Mouse (Mus musculus) lung, embryonic 14.5 days (tissue): ENCODE results near the gene Emx2. TPM values are rescaled to one million over a fixed set of nuclear protein-coding genes. Genes with fewer than 3 reads are reported as not detected.

Experiments
- ATAC-seq: fragments of 200-750 bp; cut with Nextera tagmentation; 2 replicates; pipeline ENCODE4 v1.8.0; 2017; ENCODE audit warnings: mild to moderate bottlenecking, moderate TSS enrichment, moderate library complexity; ENCODE audit not compliant: insufficient read depth
- DNase-seq: peaks from one replicate; pipeline ENCODE4 v3.0.0-alpha.2; 2015
- H3K27ac ChIP-seq: fragments of 300-500 bp; sonication (generic); 2 replicates; pipeline ENCODE4 v1.5.1; 2014; ENCODE audit warnings: low read depth, mild to moderate bottlenecking, moderate library complexity
- H3K27me3 ChIP-seq: fragments of 300-500 bp; sonication (generic); 2 replicates; pipeline ENCODE4 v1.6.1; 2014; ENCODE audit warnings: low read length, control low read depth; ENCODE audit not compliant: insufficient read depth
- H3K36me3 ChIP-seq: fragments of 300-500 bp; sonication (generic); 2 replicates; pipeline ENCODE4 v1.6.1; 2014; ENCODE audit warnings: control low read depth; ENCODE audit not compliant: insufficient read depth
- H3K4me1 ChIP-seq: fragments of 300-500 bp; sonication (generic); 2 replicates; pipeline ENCODE4 v1.6.1; 2014; ENCODE audit warnings: antibody characterized with exemption, control low read depth; ENCODE audit not compliant: insufficient read depth
- H3K4me2 ChIP-seq: fragments of 300-500 bp; sonication (generic); 2 replicates; pipeline ENCODE4 v1.6.1; 2014; ENCODE audit warnings: mild to moderate bottlenecking
- H3K4me3 ChIP-seq: fragments of 300-500 bp; sonication (generic); 2 replicates; pipeline ENCODE4 v1.5.1; 2014; ENCODE audit warnings: low read depth, low read length
- H3K9ac ChIP-seq: fragments of 300-500 bp; sonication (generic); 2 replicates; pipeline ENCODE4 v1.6.1; 2014
- H3K9me3 ChIP-seq: fragments of 300-500 bp; sonication (generic); 2 replicates; pipeline ENCODE4 v1.6.1; 2016; ENCODE audit warnings: low read depth, low read length, control low read depth
- CTCF ChIP-seq: IDR thresholded peaks from 2 replicates; pipeline ENCODE4 v1.5.1; 2016; ENCODE audit warnings: antibody characterized with exemption, low read depth
- WGBS: fragments of 180-500 bp; shearing (Covaris S2); extraction: QIAGEN DNeasy Blood & Tissue Kit; methylation state at CpG from one replicate; pipeline ENCODE4 v1.1.7; 2014; 5-methylcytosine and 5-hydroxymethylcytosine counted together
- polyA plus RNA-seq: library from polyadenylated mRNA; unstranded; fragments of >200 nt; fragmentation: Nextera tagmentation; extraction: Ambion mirVana; gene quantifications from 2 replicates; pipeline ENCODE4 v1.2.1, GENCODE M21; 2014

Emx2 gene
- polyA plus RNA-seq, 1 experiment from 2014 or later, result not detected

GRCm38 (mm10) chr19:59479912-59480311, 21.7 kb downstream of the Emx2 start:
- no peak for TF ChIP-seq CTCF
- Histone ChIP-seq H3K4me2 (no peak overlapping the region), H3K9me3 (no peaks in the 10 kb centered on the region), H3K4me3 (no peak overlapping the region), H3K27me3 (no peaks in the 10 kb centered on the region), H3K9ac (no peak overlapping the region), H3K36me3 (no peaks in the 10 kb centered on the region), H3K27ac (no peak overlapping the region), H3K4me1 (no peaks in the 10 kb centered on the region)
- ATAC-seq (no peak), DNase-seq (no peak)
- WGBS, result 82% methylated on average over 3 of the region's 3 CpGs

- no peak for DNase-seq
- no peak for TF ChIP-seq CTCF
- Histone ChIP-seq H3K4me2 (no peak overlapping the region), H3K36me3 (no peaks in the 10 kb centered on the region), H3K9me3 (no peaks in the 10 kb centered on the region), H3K9ac (no peak overlapping the region), H3K4me1 (no peaks in the 10 kb centered on the region), H3K27ac (no peak overlapping the region), H3K27me3 (no peaks in the 10 kb centered on the region), H3K4me3 (no peak overlapping the region)
- ATAC-seq, result no peak
- 80% methylated on average over 3 of the region's 3 CpGs for WGBS
Observed at GRCm38 (mm10) chr19:59480563-59480962, 22.4 kb downstream of the Emx2 start.

- no peak overlapping the region for H3K4me3 ChIP-seq
- ATAC-seq, result no peak
- H3K36me3 ChIP-seq, result no peaks in the 10 kb centered on the region
- no peaks in the 10 kb centered on the region for H3K9me3 ChIP-seq
- no peak overlapping the region for H3K27ac ChIP-seq
- no peaks in the 10 kb centered on the region for H3K27me3 ChIP-seq
- no peak for DNase-seq
- no peak overlapping the region for H3K4me2 ChIP-seq
- no peak for TF ChIP-seq CTCF
- WGBS, result 80% methylated on average over 1 of the region's 1 CpGs
- no peaks in the 10 kb centered on the region for H3K4me1 ChIP-seq
- no peak overlapping the region for H3K9ac ChIP-seq
Observed at GRCm38 (mm10) chr19:59492258-59492657, 34.1 kb downstream of the Emx2 start.

GRCm38 (mm10) chr19:59496832-59497231, 38.7 kb downstream of the Emx2 start:
- no peaks in the 10 kb centered on the region for H3K4me1 ChIP-seq
- TF ChIP-seq CTCF, result no peak
- H3K9me3 ChIP-seq, result no peaks in the 10 kb centered on the region
- WGBS, result 61% methylated on average over 4 of the region's 4 CpGs
- no peak overlapping the region for H3K4me3 ChIP-seq
- no peaks in the 10 kb centered on the region for H3K36me3 ChIP-seq
- H3K9ac ChIP-seq, result no peak overlapping the region
- ATAC-seq (no peak), DNase-seq (no peak)
- no peak overlapping the region for H3K27ac ChIP-seq
- no peak overlapping the region for H3K4me2 ChIP-seq
- H3K27me3 ChIP-seq, result no peaks in the 10 kb centered on the region

- H3K9ac ChIP-seq, result no peak overlapping the region
- H3K4me1 ChIP-seq, result no peaks in the 10 kb centered on the region
- no peaks in the 10 kb centered on the region for H3K27me3 ChIP-seq
- no peak overlapping the region for H3K27ac ChIP-seq
- H3K4me2 ChIP-seq, result no peak overlapping the region
- H3K4me3 ChIP-seq, result no peak overlapping the region
- no peaks in the 10 kb centered on the region for H3K9me3 ChIP-seq
- 82% methylated on average over 2 of the region's 2 CpGs for WGBS
- peak; percentile 1 for DNase-seq
- TF ChIP-seq CTCF, result no peak
- no peak for ATAC-seq
- H3K36me3 ChIP-seq, result no peaks in the 10 kb centered on the region
Observed at GRCm38 (mm10) chr19:59508896-59509295, 50.7 kb downstream of the Emx2 start.

- no peak overlapping the region for H3K27ac ChIP-seq
- TF ChIP-seq CTCF, result no peak
- no peak overlapping the region for H3K4me3 ChIP-seq
- ATAC-seq, result no peak
- no peak overlapping the region for H3K9ac ChIP-seq
- H3K4me1 ChIP-seq, result no peaks in the 10 kb centered on the region
- no peaks in the 10 kb centered on the region for H3K9me3 ChIP-seq
- no peaks in the 10 kb centered on the region for H3K36me3 ChIP-seq
- DNase-seq, result no peak
- WGBS, result 80% methylated on average over 3 of the region's 3 CpGs
- H3K27me3 ChIP-seq, result no peaks in the 10 kb centered on the region
- H3K4me2 ChIP-seq, result no peak overlapping the region
Observed at GRCm38 (mm10) chr19:59513181-59513580, 55.0 kb downstream of the Emx2 start.

Other genes starting within 250 kb of the Emx2 start
- not detected in 2 replicates for gene Kcnk18, start 239.2 kb upstream of the Emx2 start, polyA plus RNA-seq
- gene Slc18a2, start 197.5 kb upstream of the Emx2 start, polyA plus RNA-seq, result 5.6 and 7.5 TPM in 2 replicates
- gene Rps12-ps3, start 136.1 kb upstream of the Emx2 start, polyA plus RNA-seq, result 30.7 and 43.3 TPM in 2 replicates
- gene Pdzd8, start 112.6 kb upstream of the Emx2 start, polyA plus RNA-seq, result 15.9 and 16.5 TPM in 2 replicates